Mouse (Mus musculus) heart, postnatal 25 days (tissue): Measurements from ENCODE around the gene Myt1. TPM values are rescaled to one million over a fixed set of nuclear protein-coding genes. Genes with fewer than 3 reads are reported as not detected.

Experiments used
- DNase-seq: peaks from one replicate; pipeline ENCODE4 v3.0.0; 2022; ENCODE audit warnings: low spot score
- intact Hi-C: fragments of 180-260 bp; cut with DNase I; formaldehyde crosslinking; loops from one replicate; pipeline ENCODE4 v1.15.1; 2025
- total RNA-seq, 2 experiments: library from RNA; stranded (reverse); gene quantifications; 2 replicates each; pipeline ENCODE4 v1.2.3; 2021

Myt1 gene
- total RNA-seq = not detected

DNA sequence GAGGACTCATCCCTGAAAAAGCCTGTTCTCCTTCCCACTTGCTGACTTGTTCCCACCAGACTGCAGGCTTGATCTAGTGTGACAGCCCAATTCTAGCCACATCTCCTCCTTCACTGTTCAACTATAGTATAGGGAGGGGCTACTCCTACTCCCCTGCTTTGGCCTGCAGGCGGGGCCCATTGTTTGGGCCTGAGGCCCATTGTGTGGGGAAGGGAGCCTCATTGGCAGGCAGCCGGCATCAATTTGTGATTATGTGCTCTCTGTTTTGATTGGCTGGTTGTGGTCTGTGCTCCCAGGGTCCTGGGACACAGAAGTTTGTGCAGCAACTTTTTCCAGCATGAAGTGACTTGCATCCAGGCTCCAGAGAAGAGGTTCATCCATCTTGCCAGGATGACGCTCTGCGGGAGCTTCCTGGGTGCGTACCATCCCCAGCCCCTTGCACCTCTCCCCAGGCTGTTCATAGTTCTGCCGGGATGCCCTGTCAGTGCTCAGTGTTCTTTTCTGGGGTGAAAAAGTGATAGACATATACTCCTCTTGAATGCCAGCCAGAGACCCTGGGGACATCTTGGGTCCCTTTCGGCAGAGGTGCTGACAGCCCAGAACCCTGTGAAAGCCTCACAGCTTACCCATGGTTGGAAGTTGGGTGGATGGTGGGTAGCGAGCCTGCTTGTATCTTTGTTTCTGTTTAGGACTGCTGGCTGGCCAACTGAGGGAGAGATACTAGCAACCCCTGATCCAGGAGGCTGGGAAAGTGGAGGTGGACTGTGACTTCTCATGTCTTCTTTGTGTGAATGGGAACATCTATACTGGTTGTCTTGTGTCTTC lies at the start of gene Myt1:
Gene Myt1 (plus strand): TSS at position 327 of the 825 bp plus-strand sequence.
- DNase-seq = no peak

DNA sequence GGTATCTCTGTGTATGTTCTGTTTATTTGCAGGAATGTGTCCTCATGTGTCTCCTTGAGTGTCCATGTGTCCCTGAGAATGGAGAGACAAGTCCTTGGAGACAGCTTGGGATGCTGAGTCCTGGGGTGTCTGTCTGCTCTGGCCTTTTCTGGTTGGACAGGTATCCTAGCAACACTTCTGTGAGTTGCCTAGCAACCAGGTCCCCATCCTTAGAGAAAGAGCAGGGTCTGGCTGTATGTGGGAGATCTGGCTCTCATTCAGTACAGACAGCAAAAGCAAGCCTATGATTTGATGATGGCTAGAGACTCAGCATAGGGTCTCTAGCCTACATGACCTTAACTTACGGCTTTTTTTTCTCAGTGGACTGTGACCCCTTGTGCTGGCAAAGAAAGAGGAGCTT lies 49.4 kb upstream of the Myt1 start:
- no peak for DNase-seq
- intact Hi-C loops = loop anchor here (5.0 kb wide), 1 partner anchor 641 kb away; no protein-coding TSS in a partner anchor

More for the DNA sequence above, at the start of gene Myt1:
- intact Hi-C loops = loop anchor here (5.0 kb wide), 1 partner anchor 41 kb away; no protein-coding TSS in a partner anchor

DNA sequence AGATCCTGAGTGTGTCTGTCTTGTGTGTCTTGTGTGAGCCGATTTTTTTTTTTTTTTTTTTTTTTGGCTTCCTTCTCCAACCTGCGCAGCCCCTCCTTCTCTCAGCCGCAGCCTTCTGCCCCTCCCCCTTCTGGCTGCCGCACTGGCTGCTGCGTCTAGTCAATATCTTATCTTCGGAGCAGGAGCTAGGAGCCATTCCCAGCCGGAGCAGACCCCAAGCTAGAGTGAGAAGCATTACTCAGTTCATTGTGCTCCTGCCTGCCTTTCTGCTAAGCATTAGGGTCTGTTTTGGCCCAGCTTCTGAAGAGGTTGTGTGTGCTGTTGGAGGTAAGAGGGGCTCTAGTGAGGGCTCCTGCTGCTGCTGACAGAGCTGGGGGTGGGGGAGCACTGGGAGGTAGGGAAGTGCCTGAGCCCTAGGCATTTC lies 48.2 kb upstream of the Myt1 start, which contains the start of gene Oprl1:
Gene Oprl1 (plus strand): TSS at position 114 of the 424 bp plus-strand sequence.
- DNase-seq = no peak
- intact Hi-C loops = loop anchor here (5.0 kb wide), 1 partner anchor 643 kb away; no protein-coding TSS in a partner anchor

DNA sequence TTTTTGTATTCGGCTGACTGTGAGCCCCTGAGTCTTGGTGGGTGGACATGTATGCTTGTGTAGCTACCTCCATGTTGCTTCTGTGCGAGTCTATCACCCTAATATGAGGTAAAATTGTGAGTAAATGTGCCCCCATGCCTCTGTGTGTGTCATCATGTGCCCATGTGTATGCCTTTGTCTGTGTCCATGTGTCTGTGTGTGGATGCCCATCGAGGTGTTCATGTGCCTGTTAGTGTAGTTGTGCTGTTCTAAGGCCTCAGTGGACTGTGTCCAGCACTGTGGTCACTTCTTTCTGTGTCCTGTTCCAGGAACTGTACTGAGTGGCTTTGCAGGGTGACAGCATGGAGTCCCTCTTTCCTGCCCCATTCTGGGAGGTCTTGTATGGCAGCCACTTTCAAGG lies 47.8 kb upstream of the Myt1 start:
- DNase-seq = no peak
- intact Hi-C loops = no loop called here

DNA sequence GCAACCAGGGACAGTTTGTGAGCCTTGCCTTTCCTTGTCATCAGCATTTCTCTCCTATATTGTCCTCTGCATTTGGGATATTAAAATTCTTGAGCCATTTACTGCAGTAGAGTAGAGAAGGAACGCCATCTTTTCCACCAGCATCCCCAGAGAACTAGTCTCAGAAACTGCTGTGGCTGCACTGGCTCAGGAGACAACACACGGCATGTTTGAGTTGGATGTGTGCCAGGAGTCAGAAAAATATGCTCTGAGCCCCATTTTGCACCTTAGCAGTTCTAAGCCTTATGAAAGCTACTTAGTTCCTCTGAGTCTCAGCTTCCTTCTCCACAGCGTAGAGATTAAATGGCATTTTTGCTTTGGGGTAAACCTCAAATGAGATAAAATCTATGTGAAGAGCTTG lies 46.1 kb upstream of the Myt1 start:
- DNase-seq = no peak
- intact Hi-C loops = no loop called here

DNA sequence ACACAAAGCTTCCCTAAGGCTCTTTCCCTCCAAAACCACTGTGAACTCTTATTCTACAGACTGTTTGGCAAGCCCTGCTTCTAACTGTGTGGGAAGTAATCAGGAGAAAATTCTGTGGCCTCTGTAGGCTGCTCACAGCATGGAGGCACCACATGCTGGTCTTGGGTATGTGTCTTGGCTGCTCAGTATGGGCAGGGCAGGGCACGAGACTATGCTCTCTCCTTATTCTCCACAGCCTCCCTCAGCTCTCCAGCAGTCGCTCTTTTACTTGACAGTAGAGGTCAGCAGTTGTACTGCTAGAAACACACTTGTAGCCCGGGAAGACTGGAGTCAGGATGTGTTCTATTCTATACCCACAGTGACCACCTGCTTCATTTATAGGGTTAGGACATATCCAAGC lies 43.1 kb upstream of the Myt1 start:
- intact Hi-C loops = loop anchor here (5.0 kb wide), 1 partner anchor 42 kb away; the partner anchor contains the start of gene Myt1
- no peak for DNase-seq

DNA sequence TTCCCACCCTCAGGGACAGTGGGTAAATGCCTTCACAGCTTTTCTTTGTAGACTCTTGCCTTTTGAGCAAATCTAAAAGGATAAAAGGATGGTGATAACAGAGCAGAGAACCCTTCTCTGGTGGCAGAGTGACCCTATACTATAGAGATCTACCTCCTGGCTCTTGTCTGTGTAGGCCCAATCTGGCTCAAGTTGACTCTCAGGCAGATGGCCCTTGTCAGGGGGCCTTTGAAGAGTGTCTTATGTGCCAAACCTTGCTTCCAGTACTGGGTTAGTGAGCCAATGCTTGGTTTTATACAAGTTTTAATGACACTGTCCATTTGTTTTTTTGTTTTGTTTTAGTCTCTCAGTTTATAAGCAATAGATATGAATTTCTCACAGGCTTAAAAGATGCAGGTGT lies 41.9 kb upstream of the Myt1 start:
- intact Hi-C loops = loop anchor here (5.0 kb wide), 1 partner anchor 41 kb away; the partner anchor contains the start of gene Myt1
- no peak for DNase-seq

DNA sequence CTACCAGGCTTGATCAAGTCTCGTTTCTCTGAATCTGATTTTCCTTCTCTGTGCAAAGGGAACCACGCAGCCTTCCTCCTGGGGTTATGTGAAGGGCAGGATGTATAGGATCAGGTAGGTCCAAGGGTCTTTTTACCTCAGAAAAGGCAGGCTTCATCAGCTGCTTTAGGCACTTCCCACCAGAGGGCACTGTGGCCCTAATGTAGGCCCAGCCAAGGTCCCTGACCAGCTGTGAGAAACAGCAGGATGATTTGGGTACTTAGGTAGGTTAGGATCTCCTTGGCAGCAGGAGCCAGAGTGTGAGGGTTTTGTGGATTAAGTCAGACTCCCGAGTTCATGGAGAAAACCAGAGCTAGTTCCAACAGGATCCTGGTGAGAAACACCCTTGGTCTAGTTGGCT lies 40.9 kb upstream of the Myt1 start:
- DNase-seq = no peak
- intact Hi-C loops = loop anchor here (1.0 to 5.0 kb wide), 3 partner anchors 40 to 143 kb away; partner anchors contain the start of genes Myt1 and Polr3k

DNA sequence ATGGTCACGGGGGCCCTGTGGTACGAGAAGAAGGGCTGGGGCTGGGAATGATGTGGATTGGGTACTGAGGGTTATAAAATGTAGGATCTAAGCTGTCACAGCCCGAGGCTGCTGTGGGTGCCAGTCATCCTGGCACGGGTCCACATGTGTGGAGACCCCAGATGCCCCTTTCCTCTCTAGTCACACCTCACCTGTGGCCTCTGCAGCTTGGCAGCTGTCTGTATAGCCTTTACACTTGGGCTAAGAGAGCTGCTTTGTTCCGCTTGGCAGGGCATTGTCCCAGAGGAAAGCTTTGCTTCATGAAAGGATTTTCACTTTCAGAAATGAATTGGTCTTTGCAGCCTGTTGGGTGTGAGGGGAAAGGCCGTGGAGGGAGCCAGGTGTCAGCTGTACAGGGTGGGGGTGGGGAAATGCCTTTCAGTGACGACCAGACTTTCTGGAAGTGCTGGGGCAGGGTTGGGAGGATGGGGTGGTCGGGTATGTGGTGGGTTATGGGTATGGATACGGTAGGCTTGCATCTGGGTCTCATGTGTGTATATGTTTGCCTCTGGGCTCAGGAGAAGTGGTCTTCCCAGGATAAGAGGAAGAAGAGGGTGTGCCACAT lies 35.4 kb upstream of the Myt1 start:
- DNase-seq = no peak
- intact Hi-C loops = no loop called here

DNA sequence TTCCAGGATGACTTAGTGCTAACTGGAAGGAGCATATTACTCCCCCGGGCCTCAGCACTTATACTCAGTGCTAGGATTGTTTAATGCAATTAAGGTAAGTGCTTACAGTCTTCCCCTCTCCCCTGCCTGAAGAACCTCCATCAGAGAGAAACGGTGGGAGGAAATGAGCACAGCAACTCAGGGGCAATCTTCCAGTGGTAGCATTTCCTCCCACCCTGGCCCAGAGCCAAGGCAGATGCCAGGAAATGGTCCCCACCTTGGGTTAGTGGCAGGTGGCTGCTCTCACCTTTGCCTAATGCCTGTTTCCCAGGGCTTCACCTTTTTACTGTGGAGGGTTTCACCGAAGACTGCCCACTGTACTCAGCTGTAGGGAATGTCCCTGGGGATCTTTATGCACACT lies 33.1 kb upstream of the Myt1 start:
- no peak for DNase-seq
- intact Hi-C loops = loop anchor here (10.0 kb wide), 1 partner anchor 1095 kb away; no protein-coding TSS in a partner anchor

DNA sequence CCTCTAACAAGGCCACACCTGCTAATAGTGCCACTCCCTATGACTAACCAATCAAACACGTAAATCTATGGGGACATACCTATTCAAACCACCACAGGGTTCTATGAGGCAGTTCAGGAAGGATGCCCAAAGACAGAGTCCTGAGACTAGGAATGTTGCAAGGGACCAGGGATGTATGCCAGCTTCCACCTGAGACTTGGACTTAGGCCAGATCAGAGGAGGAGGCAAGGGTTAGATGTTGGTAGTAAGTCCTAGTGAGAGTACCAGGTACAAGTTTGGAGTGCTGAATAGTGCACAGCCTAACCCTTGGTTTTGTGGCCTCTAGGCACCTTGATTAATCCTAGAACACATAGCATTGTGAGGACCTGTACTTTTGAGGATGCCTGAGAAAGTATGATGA lies 10.5 kb upstream of the Myt1 start:
- intact Hi-C loops = no loop called here
- no peak for DNase-seq

DNA sequence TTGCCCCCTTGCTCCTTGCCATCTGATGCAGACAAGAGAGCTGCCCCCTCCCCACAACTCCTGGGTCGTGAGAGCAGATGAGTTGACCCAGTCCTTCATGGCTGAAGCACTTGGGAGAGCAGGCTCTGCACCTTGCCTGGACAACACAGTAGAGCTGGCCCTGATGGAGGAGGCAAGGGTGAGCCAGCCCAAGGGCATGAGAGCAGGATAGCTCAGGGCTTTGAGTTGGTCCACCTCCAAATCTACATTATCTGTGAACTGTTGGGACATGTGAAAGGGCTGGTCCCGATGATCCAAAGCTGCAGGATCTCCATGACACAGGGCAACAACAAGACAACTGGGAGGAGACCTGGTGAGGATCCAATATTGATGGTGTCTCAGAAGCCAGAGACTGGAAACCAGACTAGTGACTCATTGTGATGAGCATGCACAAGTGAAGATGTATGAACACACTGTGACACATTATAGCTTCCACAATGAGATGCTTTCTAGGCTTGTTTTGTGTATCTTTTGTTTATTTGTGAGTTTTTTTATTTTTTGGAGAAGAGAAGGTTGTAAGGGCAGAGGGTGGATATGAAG lies 4.9 kb upstream of the Myt1 start:
- no peak for DNase-seq
- intact Hi-C loops = no loop called here

DNA sequence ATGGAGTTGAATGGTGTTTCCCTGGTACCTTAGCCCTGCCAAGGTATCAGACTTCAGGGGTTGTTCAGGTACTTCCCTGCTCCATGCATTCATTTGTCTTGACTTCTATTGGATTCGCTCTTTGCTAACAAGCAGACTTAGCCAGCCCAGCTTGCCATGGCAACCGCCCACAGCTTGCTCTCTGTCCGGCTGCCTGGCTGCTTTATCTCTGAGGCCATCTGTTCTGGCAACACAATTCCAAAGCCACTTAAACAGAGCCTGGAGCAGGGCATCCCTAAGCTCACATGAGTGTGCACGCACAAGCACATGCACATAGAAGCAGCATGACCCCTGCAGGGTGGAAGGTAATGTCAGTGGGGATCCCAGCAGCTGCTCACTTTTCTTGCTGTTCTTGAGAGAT lies 4.1 kb upstream of the Myt1 start:
- intact Hi-C loops = no loop called here
- no peak for DNase-seq

DNA sequence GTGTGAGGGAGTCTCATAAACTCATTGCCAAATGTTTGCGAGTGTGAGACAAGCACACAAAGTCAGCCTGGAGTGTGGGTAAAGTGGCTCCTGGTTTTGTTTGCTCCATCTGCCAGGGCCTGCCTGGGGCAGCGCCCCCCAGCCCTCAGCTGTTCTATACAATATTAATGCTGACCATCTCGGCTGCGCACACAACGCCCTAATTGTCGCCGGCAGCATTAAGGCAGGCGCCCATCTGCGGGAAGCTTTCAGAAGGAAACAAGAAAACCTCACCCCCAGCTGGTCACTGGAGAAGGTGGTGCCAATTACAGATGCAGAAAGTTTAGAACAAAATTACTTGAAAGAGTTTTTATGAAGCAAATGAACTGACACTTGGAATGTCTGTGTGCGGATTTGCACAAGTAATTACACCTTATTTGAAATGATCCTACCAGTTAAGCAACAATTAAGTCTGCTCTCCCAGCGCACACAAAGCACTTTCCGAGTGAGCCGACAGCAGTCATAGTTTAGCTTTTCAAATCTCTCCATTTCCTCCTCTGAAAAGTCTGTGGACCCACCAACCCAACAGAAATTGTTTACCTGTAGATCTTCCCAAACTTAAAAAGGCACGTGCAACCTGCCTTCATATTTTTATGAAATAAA lies 875 bp downstream of the Myt1 start:
- intact Hi-C loops = loop anchor here (5.0 kb wide), 1 partner anchor 42 kb away; no protein-coding TSS in a partner anchor
- DNase-seq = no peak

DNA sequence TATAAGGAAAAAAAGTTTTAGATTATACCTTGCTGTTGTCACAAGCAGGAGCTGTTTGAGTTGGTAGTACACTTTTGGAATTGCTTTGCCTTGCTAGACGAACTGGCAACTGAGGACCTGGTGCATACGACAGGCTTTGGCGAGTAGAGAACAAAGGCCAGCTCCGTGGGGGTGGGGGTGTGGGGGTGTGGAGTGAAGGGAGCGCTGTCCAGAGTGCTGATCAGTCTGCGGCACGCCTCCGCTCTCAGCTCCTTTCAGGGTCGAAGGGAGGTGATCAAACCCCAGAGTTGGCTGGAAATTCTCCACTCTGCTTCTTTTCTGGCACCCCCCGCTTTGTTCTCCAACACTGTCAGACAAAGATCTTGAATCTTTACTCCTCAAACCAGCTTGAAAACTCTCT lies 1.5 kb downstream of the Myt1 start:
- intact Hi-C loops = loop anchor here (5.0 kb wide), 1 partner anchor 42 kb away; no protein-coding TSS in a partner anchor
- no peak for DNase-seq

DNA sequence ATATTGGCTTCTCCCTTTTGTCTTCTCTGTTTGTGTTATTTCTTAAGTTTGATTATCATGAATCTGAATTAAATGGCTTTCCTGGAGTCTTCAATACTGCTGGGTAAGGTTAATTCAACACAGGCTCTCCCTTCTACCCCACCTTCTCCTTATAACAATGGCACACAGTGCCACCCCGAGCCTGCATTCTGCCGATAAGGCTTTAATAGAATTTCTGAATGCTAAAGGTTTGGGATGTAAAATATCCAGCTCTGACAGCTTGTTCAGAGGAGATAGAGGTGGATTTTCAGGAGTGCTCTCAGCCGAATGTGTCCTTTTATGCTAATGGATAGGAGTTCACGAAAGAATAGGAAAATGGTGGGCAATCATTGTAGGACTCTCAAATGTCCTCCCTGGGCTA lies 2.1 kb downstream of the Myt1 start:
- no peak for DNase-seq
- intact Hi-C loops = no loop called here

DNA sequence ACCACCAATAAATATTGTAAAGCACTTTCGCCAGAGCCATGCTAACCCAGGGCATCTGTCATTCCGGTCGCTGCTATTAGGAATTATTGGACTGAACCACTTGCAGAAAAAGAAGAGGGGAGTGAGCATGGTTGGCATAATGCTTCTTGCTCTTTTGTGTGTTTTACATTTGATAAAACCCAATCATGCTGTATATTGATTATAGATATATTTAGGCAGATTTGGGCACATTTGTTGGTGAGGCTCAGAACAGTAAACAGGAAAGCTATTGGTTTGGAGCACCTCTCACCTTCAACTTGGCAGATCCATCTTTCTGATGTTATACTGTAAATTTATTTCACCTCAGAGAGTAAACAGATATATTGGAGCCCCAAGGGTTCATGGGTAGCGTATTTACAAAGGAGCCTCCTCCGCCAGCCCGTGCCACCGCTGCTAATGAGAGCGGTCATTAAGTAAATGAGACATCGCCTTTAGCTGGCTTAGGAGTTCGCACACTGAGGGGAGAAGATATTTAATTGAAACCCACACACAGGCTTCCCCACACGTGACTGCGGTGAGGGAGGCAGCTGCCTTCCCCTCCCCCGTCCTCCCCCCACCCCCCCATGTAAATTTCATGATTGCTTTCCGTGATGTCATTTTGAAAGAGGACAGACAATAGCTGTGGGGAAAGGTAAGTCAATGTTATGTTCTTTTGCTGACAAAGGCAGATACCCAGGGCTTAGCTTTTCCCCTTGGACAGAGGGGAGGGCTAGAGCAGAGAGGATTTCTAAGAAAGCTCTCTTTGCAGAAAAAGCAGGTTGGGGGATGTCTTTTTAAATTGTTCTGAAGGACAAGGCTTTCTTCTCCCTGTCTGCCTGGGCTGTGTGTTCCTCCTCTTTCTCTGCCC lies 3.8 kb downstream of the Myt1 start:
- intact Hi-C loops = no loop called here
- no peak for DNase-seq

DNA sequence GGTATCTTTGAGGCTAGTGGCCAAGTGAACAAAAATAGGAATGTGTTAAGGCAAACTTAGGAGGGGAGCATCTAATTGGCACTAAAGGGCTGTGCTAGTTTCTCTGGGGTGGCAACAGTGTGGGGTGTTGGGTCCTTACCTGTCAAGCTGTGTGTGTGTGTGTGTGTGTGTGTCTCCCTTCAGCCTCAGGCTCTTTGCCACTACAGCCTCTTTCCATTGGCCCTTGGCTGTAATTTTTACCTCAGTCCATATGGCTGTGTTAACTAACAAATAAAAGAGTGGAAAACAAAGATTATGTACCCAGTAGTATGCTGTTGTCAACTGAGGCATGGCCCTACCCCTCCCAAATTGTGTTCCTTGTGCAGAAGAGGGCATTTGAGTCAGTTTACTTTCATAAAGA lies 5.3 kb downstream of the Myt1 start:
- DNase-seq = no peak
- intact Hi-C loops = no loop called here

DNA sequence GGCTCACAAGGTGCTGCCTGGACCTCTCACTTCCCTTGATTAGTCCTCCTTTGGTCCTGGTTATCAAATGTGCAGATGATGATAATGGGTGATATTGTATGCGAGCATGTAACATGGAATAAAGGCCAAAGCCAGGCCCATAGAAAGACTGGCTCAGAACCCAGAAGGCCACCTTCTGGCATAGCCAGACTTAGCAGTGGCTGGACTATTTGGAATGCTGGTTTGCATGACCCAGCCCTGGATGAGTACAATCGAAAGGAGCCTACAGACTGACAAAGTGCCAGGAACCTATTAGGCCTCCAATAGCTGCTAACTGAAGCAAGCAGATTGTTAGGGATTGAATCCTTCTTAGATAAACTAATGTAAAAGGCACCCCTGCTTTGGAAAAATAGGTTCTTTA lies 6.3 kb downstream of the Myt1 start:
- no peak for DNase-seq
- intact Hi-C loops = no loop called here
